Mouse (Mus musculus) central nervous system, embryonic 18 days (tissue): ENCODE data around the gene Ranbp10. TPM values are rescaled to one million over a fixed set of nuclear protein-coding genes. Genes with fewer than 3 reads are reported as not detected.

Experiments used
- polyA plus RNA-seq: library from polyadenylated mRNA; depleted of rRNA; stranded (reverse); fragments of >200 nt; gene quantifications from 2 replicates; pipeline ENCODE4 v1.2.3, GENCODE M21; 2012; rRNA removed

Ranbp10 gene
- 28.2 and 30.4 TPM in 2 replicates for polyA plus RNA-seq

GRCm38 (mm10) chr8:105826861-105827848, at the start of gene Ranbp10, which contains the start of gene Tsnaxip1:
Ranbp10 (minus strand) TSS chr8:105827350.
Tsnaxip1 (plus strand) TSS chr8:105827731.

GRCm38 (mm10) chr8:105860143-105860981, 33.2 kb upstream of the Ranbp10 start, which contains the start of gene Nutf2:
Nutf2 (plus strand) TSS chr8:105860580.

GRCm38 (mm10) chr8:105854715-105855216, 27.6 kb upstream of the Ranbp10 start, which contains the start of gene Thap11:
Thap11 (plus strand) TSS chr8:105855132.

GRCm38 (mm10) chr8:105853178-105853577, 26.0 kb upstream of the Ranbp10 start, which contains the start of gene Cenpt:
Cenpt (minus strand) TSS chr8:105853278.

GRCm38 (mm10) chr8:105758277-105759108, 68.7 kb downstream of the Ranbp10 start, which contains the start of gene Gfod2:
Gfod2 (minus strand) TSS chr8:105758664.

Other genes with a start within 250 kb of the Ranbp10 start
- 28.1 and 32.8 TPM in 2 replicates for gene Ripor1, start 222.1 kb downstream of the Ranbp10 start, polyA plus RNA-seq
- 38.3 and 40.0 TPM in 2 replicates for gene Ctcf, start 190.8 kb downstream of the Ranbp10 start, polyA plus RNA-seq
- 0.79 and 0.87 TPM in 2 replicates for gene Agrp, start 190.0 kb downstream of the Ranbp10 start, polyA plus RNA-seq
- 21.1 TPM in 2 replicates for gene Carmil2, start 141.1 kb downstream of the Ranbp10 start, polyA plus RNA-seq
- 53.7 and 57.3 TPM in 2 replicates for gene Acd, start 126.2 kb downstream of the Ranbp10 start, polyA plus RNA-seq
- gene Pard6a, start 126.2 kb downstream of the Ranbp10 start, polyA plus RNA-seq, result 50.9 and 51.0 TPM in 2 replicates
- gene 4933405L10Rik, start 119.7 kb downstream of the Ranbp10 start, polyA plus RNA-seq, result 0.12 and 0.31 TPM in 2 replicates
- gene Enkd1, start 119.1 kb downstream of the Ranbp10 start, polyA plus RNA-seq, result 22.4 and 25.1 TPM in 2 replicates
- gene Gfod2, start 68.7 kb downstream of the Ranbp10 start, polyA plus RNA-seq, result 51.6 and 57.3 TPM in 2 replicates
- 0.36 and 0.80 TPM in 2 replicates for gene Tsnaxip1, start 381 bp upstream of the Ranbp10 start, polyA plus RNA-seq
- gene Cenpt, start 25.9 kb upstream of the Ranbp10 start, polyA plus RNA-seq, result 81.1 and 83.5 TPM in 2 replicates
- 59.8 and 61.2 TPM in 2 replicates for gene Thap11, start 27.8 kb upstream of the Ranbp10 start, polyA plus RNA-seq
- 148 and 151 TPM in 2 replicates for gene Nutf2, start 33.2 kb upstream of the Ranbp10 start, polyA plus RNA-seq
- gene Edc4, start 53.5 kb upstream of the Ranbp10 start, polyA plus RNA-seq, result 62.0 and 67.9 TPM in 2 replicates
- gene Nrn1l, start 66.2 kb upstream of the Ranbp10 start, polyA plus RNA-seq, result 1.1 and 1.2 TPM in 2 replicates
- 14.1 and 14.4 TPM in 2 replicates for gene Pskh1, start 73.1 kb upstream of the Ranbp10 start, polyA plus RNA-seq
- 8.4 and 9.0 TPM in 2 replicates for gene Ctrl, start 106.5 kb upstream of the Ranbp10 start, polyA plus RNA-seq
- gene Psmb10, start 111.1 kb upstream of the Ranbp10 start, polyA plus RNA-seq, result 70.5 and 78.9 TPM in 2 replicates
- gene Lcat, start 116.0 kb upstream of the Ranbp10 start, polyA plus RNA-seq, result 4.7 and 6.6 TPM in 2 replicates
- gene Slc12a4, start 138.7 kb upstream of the Ranbp10 start, polyA plus RNA-seq, result 18.2 and 18.9 TPM in 2 replicates
- not detected in 2 replicates for gene Dpep3, start 152.1 kb upstream of the Ranbp10 start, polyA plus RNA-seq
- gene Dus2, start 164.0 kb upstream of the Ranbp10 start, polyA plus RNA-seq, result 29.5 and 29.7 TPM in 2 replicates
- not detected in 2 replicates for gene Dpep2nb, start 178.6 kb upstream of the Ranbp10 start, polyA plus RNA-seq
- gene Ddx28, start 184.5 kb upstream of the Ranbp10 start, polyA plus RNA-seq, result 13.8 and 13.9 TPM in 2 replicates
- gene Nfatc3, start 231.5 kb upstream of the Ranbp10 start, polyA plus RNA-seq, result 7.8 and 8.4 TPM in 2 replicates